In the genomic region with DNA sequence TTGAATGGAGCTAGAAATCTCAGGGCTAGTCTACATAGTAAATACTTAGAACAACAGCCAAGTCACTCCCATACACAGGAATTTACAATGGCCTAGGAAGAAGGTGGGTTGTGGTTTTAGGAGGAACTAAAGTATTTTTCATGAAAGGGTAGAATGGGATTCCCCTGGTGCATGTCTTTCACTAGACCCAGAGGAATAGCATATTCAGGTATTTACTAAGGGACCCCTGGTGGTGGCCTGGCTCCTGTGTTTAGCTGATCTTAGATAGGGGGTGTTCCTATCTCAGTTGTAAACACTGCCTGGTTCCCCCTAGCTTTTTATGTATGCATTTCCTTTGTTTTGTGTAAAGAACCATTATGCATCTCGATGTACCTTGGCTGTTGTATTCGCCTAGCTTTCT, we compare ENCODE assay signal across 18 mouse cellular contexts.
A peak's percentile ranks its signal among the peaks of the same experiment; 100 is the strongest.
DNase-seq lines count a peak whose midpoint lies in the region.
"Had no signal": no experiment of that assay in that cellular context is flagged by ENCODE, and none has a peak within 500 bp of the region (broad histone marks: within the 10 kb centered on the region; RNA-seq: fewer than 3 reads in every experiment).

No protein-coding gene starts in this region.

- peak; percentile 30 for DNase-seq in heart, adult 11 months
- DNase-seq in heart, adult 8-10 months (ENCODE audit: low spot score), result no peak
- DNase-seq in R1 (ENCODE audit: low read depth, low spot score) (peak; percentile 90), ZHBTc4 (ENCODE audit: low read depth, low spot score) (peak; percentile 71)
- no peak for DNase-seq in kidney, adult 11 months
- DNase-seq in kidney, adult 18-20 months, result no peak
- DNase-seq: adrenal gland, adult 2 months; adrenal gland, adult 8-10 months; adrenal gland, postnatal 10 days; adrenal gland, postnatal 14 days; adrenal gland, postnatal 25 days; adrenal gland, postnatal 36 days; B cell, adult 2 months; cerebellum, adult 11 months; cerebellum, adult 11-12 months; cerebellum, adult 18-20 months; cerebellum, adult 2 months; cerebellum, adult 8-10 months had no signal

Comparison
In these comparisons a context has a peak if more than half of its experiments do, and no peak if none do; other contexts are left out.
1. DNase-seq: peak in heart, adult 11 months (single experiment), R1 (single experiment) and ZHBTc4 (single experiment); none in heart, adult 8-10 months (single experiment), kidney, adult 11 months (single experiment) and kidney, adult 18-20 months (single experiment).